Mouse (Mus musculus) layer of hippocampus, postnatal 10 days (tissue): ENCODE data around the gene Stau1. TPM values are rescaled to one million over a fixed set of nuclear protein-coding genes. Genes with fewer than 3 reads are reported as not detected.

Experiments used
- DNase-seq, 2 experiments: peaks; one replicate each; pipeline ENCODE4 v3.0.0; 2021; ENCODE audit warnings: low spot score in 2 of 2
- total RNA-seq, 2 experiments: library from RNA; stranded (reverse); gene quantifications; 2 replicates each; pipeline ENCODE4 v1.2.3; 2021

Stau1 gene
- total RNA-seq, 2 experiments from 2014 or later, result 75.7 to 79.5 TPM

DNA sequence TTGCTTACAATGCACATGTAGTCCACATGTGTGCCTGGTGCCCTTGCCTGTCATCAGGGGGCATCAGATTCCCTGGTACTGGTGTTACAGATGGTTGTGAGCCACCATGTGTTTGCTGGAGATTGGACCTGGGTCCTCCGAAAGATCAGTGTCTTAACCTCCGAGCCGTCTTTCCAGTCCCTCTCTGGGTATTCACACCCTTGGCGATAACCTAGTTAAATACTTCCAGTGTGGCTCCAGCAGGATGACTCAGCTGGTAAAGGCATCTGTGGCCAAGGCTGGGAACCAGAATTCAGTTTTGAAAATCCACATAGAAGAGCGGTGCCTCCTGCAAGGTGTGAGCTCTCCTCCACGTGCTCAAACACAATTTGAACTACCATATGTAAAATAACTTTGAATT lies 62.2 kb downstream of the Stau1 start:
- no peak for DNase-seq

DNA sequence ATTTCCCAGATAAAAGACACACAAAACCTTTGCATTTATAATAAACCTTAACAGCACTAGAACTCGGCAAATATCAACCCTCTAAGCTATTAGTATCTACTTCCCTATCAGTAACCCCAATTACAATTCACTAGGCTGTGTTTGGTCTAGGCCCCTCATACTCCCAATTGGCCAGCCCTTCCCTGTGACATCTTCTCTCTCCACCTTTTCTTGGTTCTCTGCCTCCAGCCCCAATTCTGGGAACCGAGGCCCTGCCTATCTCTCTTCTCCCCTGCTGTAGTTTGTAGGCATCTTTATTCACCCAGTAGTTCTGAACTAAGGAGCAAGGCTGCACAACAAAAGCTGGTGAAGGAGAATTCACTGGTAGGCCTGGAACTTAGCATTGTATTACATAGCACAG lies 72.1 kb downstream of the Stau1 start:
- DNase-seq, result no peak

DNA sequence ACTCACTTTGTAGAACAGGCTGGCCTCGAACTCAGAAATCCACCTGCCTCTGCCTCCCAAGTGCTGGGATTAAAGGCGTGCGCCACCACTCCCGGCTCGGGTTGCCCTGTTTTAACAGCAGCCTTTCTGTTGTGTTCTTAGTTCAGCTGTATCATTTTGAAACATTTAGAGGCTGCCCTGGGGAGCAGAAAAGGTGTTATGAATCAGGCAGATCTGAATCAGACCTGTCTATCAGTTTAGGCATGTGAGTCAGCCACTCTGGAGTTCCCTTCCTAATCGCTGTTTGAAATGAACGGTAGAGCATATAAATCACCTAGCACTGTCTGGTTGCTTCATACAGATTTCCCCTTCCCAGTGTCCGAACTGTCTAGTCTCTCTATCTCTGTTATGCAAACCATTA lies 85.6 kb downstream of the Stau1 start:
- DNase-seq, result no peak

DNA sequence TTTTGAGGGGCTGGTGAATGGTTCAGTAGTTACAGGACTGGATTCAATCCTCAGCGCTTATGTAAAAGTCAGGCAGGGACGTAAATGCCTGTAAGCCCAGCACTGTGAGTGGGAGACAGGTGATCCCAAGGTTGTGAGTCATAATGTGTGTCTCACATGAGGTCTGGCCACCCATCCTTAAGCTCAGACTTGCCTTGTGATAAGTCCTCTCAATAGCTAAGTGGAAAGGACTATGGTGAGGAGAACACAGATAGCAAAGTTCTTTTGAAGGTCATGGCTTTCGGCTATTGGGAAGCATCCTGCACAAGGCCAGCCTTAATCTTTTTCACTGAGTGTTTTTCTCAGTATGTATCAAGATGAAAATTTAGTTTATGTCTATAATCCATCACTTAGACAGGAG lies 86.4 kb downstream of the Stau1 start:
- DNase-seq, result no peak

DNA sequence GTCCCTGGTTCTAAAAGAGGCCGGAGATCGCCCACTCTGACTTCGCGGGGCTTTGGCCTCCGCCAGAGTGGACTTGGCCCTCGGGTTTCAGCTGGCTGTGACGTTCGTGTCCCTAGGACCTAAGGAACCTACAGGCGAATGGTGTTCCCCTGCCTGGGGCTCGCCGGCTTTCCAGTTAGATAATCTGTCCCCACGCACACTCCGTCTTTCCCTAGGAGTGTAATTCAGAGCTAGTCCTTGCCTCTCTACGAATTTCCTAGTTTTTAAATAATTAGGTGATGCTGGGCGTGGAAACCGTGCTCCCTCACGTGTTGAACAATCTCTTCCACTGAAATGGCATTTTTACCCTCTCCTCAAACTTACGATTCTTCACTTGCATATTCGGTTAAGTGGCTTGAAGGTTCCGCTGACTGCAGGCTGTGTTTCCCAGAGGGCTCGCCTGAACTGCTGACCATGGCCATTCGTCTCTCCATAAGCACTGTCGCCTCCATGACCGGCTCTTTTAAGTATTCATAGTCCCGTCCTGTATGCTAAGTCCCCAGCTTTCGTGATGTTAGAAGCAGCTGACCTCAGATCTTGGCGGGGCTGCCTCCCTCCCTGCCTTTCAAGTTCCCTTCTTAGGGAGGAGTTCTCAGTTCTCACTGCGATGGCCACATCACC lies 89.4 kb downstream of the Stau1 start:
- DNase-seq, result no peak

DNA sequence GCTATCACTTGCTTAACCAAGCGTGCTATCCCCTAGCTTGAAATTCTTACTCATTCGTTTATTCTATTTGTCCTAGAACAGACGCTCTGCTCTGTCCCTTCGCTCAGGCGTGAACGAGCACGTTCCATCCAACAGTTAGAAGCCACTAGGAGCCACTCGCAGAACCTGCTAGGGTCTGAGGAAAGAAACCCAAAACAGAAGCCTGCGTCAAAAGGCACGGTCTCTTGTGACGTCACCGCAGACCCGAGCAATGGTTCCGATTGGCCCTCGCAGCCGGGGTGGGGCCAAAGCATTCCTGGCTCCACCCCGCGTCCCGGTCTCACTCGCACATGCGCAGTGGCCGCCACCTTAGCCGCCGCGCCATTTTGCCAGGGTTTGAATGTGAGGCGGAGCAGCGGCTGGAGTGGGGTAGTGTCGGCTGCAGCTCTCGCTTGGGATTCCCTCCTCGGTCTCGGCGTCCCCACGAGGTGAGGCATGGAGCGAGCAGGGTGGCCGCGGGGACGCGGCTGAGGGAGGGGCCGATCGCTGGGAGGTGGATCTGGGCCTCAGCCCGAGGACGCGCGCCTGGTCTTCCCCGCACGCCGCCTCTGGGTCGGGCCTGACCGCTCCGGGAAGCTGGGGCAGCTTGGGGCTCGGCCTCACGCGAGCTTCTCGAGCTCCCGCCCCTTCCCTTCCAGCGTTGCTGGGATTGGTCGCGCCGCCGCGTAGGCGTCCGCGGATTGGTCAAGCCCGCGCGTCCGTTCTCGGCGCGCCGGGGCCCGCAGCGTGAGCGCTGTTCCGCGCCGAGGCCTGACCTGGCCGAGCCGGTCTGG lies 90.2 kb downstream of the Stau1 start, which contains the start of gene Cse1l:
TSS of gene Cse1l (plus strand) at position 330 of the 812 bp plus-strand sequence.
- peak; percentile 98 to 99 for DNase-seq

DNA sequence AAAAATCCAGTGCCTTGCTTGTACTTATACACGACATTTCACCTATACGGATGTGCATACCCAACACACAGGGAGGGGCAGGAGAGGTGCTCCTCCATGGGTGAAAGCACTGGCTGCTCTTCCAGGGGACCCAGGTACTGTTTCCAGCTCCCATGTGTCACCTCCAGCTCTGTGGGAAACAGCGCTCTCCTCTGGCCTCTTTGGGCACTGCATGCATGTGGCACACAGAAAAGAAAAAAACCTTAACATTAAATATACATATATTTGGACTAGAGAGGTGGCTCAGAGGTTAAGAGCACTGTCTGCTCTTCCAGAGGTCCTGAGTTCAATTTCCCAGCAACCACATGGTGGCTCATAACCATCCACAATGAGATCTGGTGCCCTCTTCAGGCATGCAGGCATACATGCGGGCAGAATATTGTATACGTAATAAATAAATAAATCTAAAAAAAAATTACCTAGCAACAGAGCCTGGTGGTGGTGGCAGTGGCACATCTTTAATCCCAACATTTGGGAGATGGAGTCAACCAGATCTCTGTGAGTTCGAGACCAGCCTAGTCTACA lies 92.3 kb downstream of the Stau1 start:
- no peak for DNase-seq

DNA sequence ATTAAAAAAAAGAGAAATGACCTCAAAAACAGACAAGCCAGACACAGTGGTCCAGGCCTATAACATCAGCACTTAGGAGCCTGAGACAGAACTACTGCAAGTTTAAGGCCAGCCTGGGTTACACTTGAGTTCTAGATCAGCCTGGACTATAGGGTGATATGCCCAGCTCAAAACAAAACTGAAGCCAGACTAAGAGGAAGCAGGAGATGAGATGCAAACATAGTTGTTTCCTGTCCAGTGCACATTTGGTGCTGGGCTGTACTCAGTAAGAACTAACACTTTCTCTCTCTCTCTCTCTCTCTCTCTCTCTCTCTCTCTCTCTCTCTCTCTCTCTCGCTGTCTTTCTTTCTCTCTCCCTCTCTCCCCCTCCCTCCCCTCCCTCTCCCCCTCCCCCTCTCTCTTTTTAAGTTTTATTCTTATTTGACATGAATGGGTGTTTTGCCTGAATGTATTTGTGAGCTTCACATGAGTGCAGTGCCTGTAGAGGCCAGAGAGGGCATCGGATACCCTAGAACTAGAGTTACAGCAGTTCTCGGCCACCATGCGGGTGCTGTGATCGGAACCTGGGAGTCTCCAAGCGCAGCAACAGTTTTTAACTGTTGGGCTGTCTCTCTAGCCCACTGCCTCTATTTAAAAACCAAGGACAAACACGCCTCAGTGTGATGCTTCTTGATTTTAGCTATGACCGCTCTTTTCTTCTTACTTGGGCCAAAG lies 95.2 kb downstream of the Stau1 start:
- no peak for DNase-seq

DNA sequence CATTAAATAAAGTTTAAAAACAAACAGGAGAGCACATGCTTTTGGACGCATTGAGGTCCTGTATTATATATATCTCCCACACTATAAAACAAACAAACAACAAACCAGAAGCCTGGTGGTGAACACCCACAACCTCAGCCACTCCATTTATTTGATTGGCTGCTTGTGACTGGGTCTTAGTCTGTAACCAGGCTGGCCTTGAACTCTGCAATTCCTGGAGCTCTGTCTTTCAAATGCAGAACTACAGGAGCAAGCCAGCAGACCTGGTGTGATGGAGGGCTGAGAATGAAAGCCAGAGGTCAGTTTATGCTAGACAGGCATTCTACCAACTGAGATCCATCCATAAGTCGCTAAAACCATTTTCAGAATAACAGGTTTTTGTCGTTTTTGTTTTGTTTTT lies 96.4 kb downstream of the Stau1 start:
- DNase-seq, result no peak

DNA sequence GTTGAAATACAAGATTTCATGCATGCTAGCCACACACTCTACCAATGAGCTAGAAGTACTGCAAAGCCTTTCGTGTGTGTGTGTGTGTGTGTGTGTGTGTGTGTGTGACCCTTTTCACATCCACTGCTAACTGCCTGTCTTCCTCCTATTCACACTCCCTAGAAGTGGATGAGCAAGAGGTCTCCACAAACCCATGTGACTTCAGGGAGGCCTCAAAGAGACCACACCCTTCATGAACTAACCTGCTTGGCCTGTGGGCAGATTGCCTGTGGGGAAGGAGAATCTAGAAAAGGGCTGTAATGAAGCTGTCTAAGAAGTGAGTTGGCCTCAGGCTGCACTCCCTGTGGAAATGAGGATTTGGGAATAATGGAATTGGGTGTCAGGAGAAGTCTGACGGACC lies 96.9 kb downstream of the Stau1 start:
- no peak for DNase-seq

Other genes with a start within 250 kb of the Stau1 start
- gene Trp53rkb, start 203.8 kb downstream of the Stau1 start, total RNA-seq, result 1 to 10 TPM; 5.8 to 7.7 TPM
- 10 to 100 TPM; 35.9 to 39.7 TPM for gene Arfgef2, start 190.7 kb downstream of the Stau1 start, total RNA-seq
- 10 to 100 TPM; 67.2 to 70.4 TPM for gene Cse1l, start 90.3 kb downstream of the Stau1 start, total RNA-seq
- 10 to 100 TPM; 34.8 to 36.1 TPM for gene Ddx27, start 18.9 kb upstream of the Stau1 start, total RNA-seq
- 10 to 100 TPM; 22.6 to 26.3 TPM for gene Znfx1, start 66.7 kb upstream of the Stau1 start, total RNA-seq
- gene Kcnb1, start 193.9 kb upstream of the Stau1 start, total RNA-seq, result 10 to 100 TPM; 57.1 to 59.2 TPM
- 1 to 10 TPM; 2.3 to 2.8 TPM for gene Ptgis, start 244.3 kb upstream of the Stau1 start, total RNA-seq